Mouse (Mus musculus) embryonic facial prominence, embryonic 14.5 days (tissue): ENCODE measurements around the gene Zswim1. TPM values are rescaled to one million over a fixed set of nuclear protein-coding genes. Genes with fewer than 3 reads are reported as not detected.
A peak's percentile ranks its signal among the peaks of the same experiment; 100 is the strongest.

ENCODE experiments used
- ATAC-seq: fragments of 200-750 bp; cut with Nextera tagmentation; 2 replicates; pipeline ENCODE4 v1.8.0; 2017; ENCODE audit warnings: low read depth, moderate number of reproducible peaks, moderate TSS enrichment
- DNase-seq: peaks from one replicate; pipeline ENCODE4 v3.0.0-alpha.2; 2015; ENCODE audit warnings: low spot score
- H3K27ac ChIP-seq: fragments of 300-500 bp; sonication (generic); replicated peaks from 2 replicates; pipeline ENCODE4 v1.5.1; 2014; ENCODE audit warnings: low read depth, mild to moderate bottlenecking, low read length, moderate library complexity
- H3K27me3 ChIP-seq: fragments of 300-500 bp; sonication (generic); replicated peaks from 2 replicates; pipeline ENCODE4 v1.6.1; 2014; ENCODE audit warnings: low read length; ENCODE audit not compliant: control insufficient read depth, insufficient read depth
- H3K36me3 ChIP-seq: fragments of 300-500 bp; sonication (generic); 2 replicates; pipeline ENCODE4 v1.6.1; 2014; ENCODE audit warnings: low read length, mixed read lengths; ENCODE audit not compliant: control insufficient read depth, insufficient read depth
- H3K4me1 ChIP-seq: fragments of 300-500 bp; sonication (generic); 2 replicates; pipeline ENCODE4 v1.6.1; 2014; ENCODE audit warnings: antibody characterized with exemption, low read length; ENCODE audit not compliant: control insufficient read depth, insufficient read depth
- H3K4me2 ChIP-seq: fragments of 300-500 bp; sonication (generic); 2 replicates; pipeline ENCODE4 v1.6.1; 2014; ENCODE audit warnings: low read depth, mild to moderate bottlenecking, low read length, moderate library complexity, mixed read lengths
- H3K4me3 ChIP-seq: fragments of 300-500 bp; sonication (generic); 2 replicates; pipeline ENCODE4 v1.5.1; 2014; ENCODE audit warnings: low read depth, mild to moderate bottlenecking, low read length
- H3K9ac ChIP-seq: fragments of 300-500 bp; sonication (generic); 2 replicates; pipeline ENCODE4 v1.6.1; 2014; ENCODE audit warnings: low read depth, mild to moderate bottlenecking, low read length, moderate library complexity, mixed read lengths
- H3K9me3 ChIP-seq: fragments of 300-500 bp; sonication (generic); 2 replicates; pipeline ENCODE4 v1.6.1; 2016; ENCODE audit warnings: low read length; ENCODE audit not compliant: control insufficient read depth
- WGBS: fragments of 180-500 bp; shearing (Covaris S2); extraction: QIAGEN DNeasy Blood & Tissue Kit; methylation state at CpG from one replicate; pipeline ENCODE4 v1.1.7; 2014; 5-methylcytosine and 5-hydroxymethylcytosine counted together
- polyA plus RNA-seq: library from polyadenylated mRNA; unstranded; fragments of >200 nt; fragmentation: Nextera tagmentation; extraction: Ambion mirVana; gene quantifications from 2 replicates; pipeline ENCODE4 v1.2.1, GENCODE M21; 2014

Zswim1 gene
- polyA plus RNA-seq, 1 experiment from 2014 or later, result 15.1 TPM

DNA sequence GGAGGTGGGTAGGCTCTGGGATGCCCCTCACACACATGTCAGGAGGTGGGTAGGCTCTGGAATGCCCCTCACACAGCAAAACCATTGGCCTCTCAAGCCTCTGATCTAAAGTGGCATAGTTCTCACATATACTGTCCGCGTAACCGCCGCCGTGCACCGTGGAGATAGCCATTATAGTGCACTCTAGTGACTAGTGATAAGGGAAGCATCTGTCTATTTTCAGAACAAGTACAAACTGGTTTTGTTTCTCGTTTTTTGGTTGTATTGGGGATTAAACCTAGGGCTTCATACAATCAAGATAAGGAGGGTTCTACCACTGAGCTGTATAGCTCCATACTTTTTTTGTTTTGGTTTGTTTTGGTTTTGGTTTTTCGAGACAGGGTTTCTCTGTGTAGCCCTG, 6.7 kb upstream of the Zswim1 start:
- Histone ChIP-seq H3K27ac (no peak overlapping the region), H3K4me3 (no peak overlapping the region), H3K27me3 (no peaks in the 10 kb centered on the region), H3K4me1 (no peaks in the 10 kb centered on the region), H3K36me3 (peaks cover 6% of the 10 kb centered on the region; the same call in 1 of the 2 replicates), H3K9me3 (no peaks in the 10 kb centered on the region), H3K4me2 (no peak overlapping the region), H3K9ac (no peak overlapping the region)
- ATAC-seq, result no peak
- 94% methylated on average over 8 of the region's 8 CpGs for WGBS
- no peak for DNase-seq

- H3K27ac ChIP-seq, result no peak overlapping the region
- H3K4me3 ChIP-seq, result no peak overlapping the region
- no peaks in the 10 kb centered on the region for H3K9me3 ChIP-seq
- no peaks in the 10 kb centered on the region for H3K4me1 ChIP-seq
- H3K9ac ChIP-seq, result no peak overlapping the region
- no peak overlapping the region for H3K4me2 ChIP-seq
- H3K27me3 ChIP-seq, result no peaks in the 10 kb centered on the region
- WGBS, result 80% methylated on average over 6 of the region's 6 CpGs
- peaks cover 13% of the 10 kb centered on the region for H3K36me3 ChIP-seq
- DNase-seq (no peak), ATAC-seq (no peak)
Observed at GRCm38 (mm10) chr2:164817206-164817605, 5.3 kb upstream of the Zswim1 start.

DNA sequence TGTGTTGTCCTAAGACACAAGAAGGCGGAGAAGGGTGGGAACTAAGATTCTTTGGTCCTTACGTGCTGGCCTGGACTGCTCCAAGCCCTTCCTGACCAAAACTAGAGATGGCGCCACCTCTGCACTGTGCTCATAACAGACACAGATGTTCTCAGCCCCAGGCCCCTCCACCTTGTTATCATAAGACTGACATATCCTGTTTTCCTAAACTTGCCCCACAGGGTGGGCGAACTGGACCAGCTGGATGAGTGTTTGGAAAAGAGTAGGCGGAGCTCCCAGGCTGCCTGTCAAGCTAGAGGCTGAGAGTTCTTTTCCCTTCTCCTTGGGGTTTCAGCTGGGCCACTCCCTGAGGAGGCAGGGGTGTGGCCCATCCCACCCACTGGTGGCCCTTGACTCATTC, 4.8 kb upstream of the Zswim1 start:
- Histone ChIP-seq H3K4me3 (no peak overlapping the region), H3K27ac (no peak overlapping the region), H3K27me3 (no peaks in the 10 kb centered on the region), H3K9me3 (no peaks in the 10 kb centered on the region), H3K4me1 (no peaks in the 10 kb centered on the region), H3K36me3 (peaks cover 13% of the 10 kb centered on the region), H3K9ac (no peak overlapping the region), H3K4me2 (no peak overlapping the region)
- ATAC-seq, result no peak
- DNase-seq, result peak; percentile 62
- WGBS, result 54% methylated on average over 5 of the region's 5 CpGs

DNA sequence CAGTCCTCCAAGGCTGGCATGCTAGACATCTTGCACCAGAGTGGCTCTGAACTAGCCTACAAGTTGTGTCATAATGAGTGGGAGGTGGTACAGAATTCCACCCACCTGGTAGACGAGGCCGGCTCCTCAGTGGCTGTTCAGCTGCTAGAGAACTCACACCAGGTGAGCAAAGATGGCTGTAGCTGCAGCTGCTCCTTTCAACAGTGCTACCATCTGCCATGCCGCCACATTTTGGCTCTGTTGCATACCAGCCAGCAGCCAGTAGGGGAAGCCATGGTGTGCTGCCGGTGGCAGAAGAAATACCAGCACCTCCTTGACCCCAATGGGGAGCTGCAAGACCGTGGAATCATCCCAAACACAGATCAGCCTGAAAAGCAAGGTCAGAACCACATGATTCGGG, 1.4 kb upstream of the Zswim1 start:
- H3K4me1 ChIP-seq, result peaks cover 3% of the 10 kb centered on the region
- H3K4me2 ChIP-seq, result no peak overlapping the region
- no peaks in the 10 kb centered on the region for H3K27me3 ChIP-seq
- WGBS, result 88% methylated on average over 6 of the region's 6 CpGs
- ATAC-seq (no peak), DNase-seq (no peak)
- H3K27ac ChIP-seq, result no peak overlapping the region
- no peaks in the 10 kb centered on the region for H3K9me3 ChIP-seq
- no peak overlapping the region for H3K4me3 ChIP-seq
- peaks cover 27% of the 10 kb centered on the region for H3K36me3 ChIP-seq
- no peak overlapping the region for H3K9ac ChIP-seq

DNA sequence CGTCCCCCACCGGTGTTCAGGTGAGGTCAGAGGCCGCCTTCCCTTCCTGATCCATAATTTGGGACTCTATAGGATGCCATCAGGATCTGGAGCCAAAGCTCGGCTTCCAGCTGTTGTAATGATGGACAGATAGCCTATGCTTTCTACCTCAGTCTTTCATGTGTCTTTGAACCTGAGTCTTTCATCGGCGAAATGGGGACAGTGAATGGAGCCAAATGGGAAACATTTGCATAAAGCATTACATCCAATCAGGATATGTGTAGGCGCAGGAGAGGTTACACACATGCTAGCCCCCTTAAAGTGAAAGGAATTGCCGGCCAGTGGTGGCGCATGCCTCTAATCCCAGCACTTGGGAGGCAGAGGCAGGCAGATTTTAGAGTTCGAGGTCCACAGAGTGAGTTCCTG, 697 bp downstream of the Zswim1 start:
- peaks cover 3% of the 10 kb centered on the region for H3K4me1 ChIP-seq
- peak overlapping the region; percentile 69 for H3K9ac ChIP-seq
- peaks cover 44% of the 10 kb centered on the region for H3K36me3 ChIP-seq
- H3K9me3 ChIP-seq, result no peaks in the 10 kb centered on the region
- peak overlapping the region; percentile 55 for H3K4me2 ChIP-seq
- DNase-seq, result peak; percentile 72
- ATAC-seq, result peak; percentile 67
- H3K27ac ChIP-seq, result peak overlapping the region; percentile 79
- WGBS, result 3% methylated on average over 10 of the region's 10 CpGs
- no peaks in the 10 kb centered on the region for H3K27me3 ChIP-seq
- H3K4me3 ChIP-seq, result peak overlapping the region; percentile 67

GRCm38 (mm10) chr2:164823969-164824368, 1.5 kb downstream of the Zswim1 start:
- Histone ChIP-seq H3K4me3 (no peak overlapping the region), H3K27me3 (no peaks in the 10 kb centered on the region), H3K36me3 (peaks cover 44% of the 10 kb centered on the region), H3K4me1 (peaks cover 3% of the 10 kb centered on the region), H3K9me3 (no peaks in the 10 kb centered on the region), H3K9ac (no peak overlapping the region), H3K27ac (no peak overlapping the region), H3K4me2 (peak overlapping the region; percentile 55)
- WGBS, result 95% methylated on average over 4 of the region's 4 CpGs
- ATAC-seq (no peak), DNase-seq (no peak)

- H3K4me2 ChIP-seq, result no peak overlapping the region
- H3K4me3 ChIP-seq, result no peak overlapping the region
- peaks cover 41% of the 10 kb centered on the region for H3K36me3 ChIP-seq
- DNase-seq, result no peak
- no peak overlapping the region for H3K27ac ChIP-seq
- H3K4me1 ChIP-seq, result peaks cover 3% of the 10 kb centered on the region
- no peak for ATAC-seq
- no peaks in the 10 kb centered on the region for H3K27me3 ChIP-seq
- no peak overlapping the region for H3K9ac ChIP-seq
- 95% methylated on average over 17 of the region's 17 CpGs for WGBS
- no peaks in the 10 kb centered on the region for H3K9me3 ChIP-seq
Observed at GRCm38 (mm10) chr2:164825521-164825920, 3.0 kb downstream of the Zswim1 start.

GRCm38 (mm10) chr2:164827146-164827850, 4.8 kb downstream of the Zswim1 start:
- no peak overlapping the region for H3K9ac ChIP-seq
- H3K4me3 ChIP-seq, result no peak overlapping the region
- H3K27ac ChIP-seq, result no peak overlapping the region
- H3K36me3 ChIP-seq, result peaks cover 32% of the 10 kb centered on the region
- peaks cover 3% of the 10 kb centered on the region for H3K4me1 ChIP-seq
- no peak overlapping the region for H3K4me2 ChIP-seq
- 89% methylated on average over 16 of the region's 16 CpGs for WGBS
- no peaks in the 10 kb centered on the region for H3K9me3 ChIP-seq
- no peak for ATAC-seq
- no peaks in the 10 kb centered on the region for H3K27me3 ChIP-seq
- DNase-seq, result no peak

- Histone ChIP-seq H3K27me3 (no peaks in the 10 kb centered on the region), H3K4me3 (no peak within 1 kb of the TSS), H3K9ac (no peak within 1 kb of the TSS), H3K4me2 (no peak within 1 kb of the TSS), H3K36me3 (peaks cover 32% of the 10 kb centered on the region), H3K9me3 (no peaks in the 10 kb centered on the region), H3K27ac (no peak within 1 kb of the TSS), H3K4me1 (peaks cover 4% of the 10 kb centered on the region)
- DNase-seq (no peak), ATAC-seq (no peak)
- 82% methylated on average over 6 of the region's 6 CpGs for WGBS
Observed at GRCm38 (mm10) chr2:164828437-164828836, 6.0 kb downstream of the Zswim1 start, which contains the start of gene Spata25. Spata25 (minus strand) TSS chr2:164828537.
